Mouse (Mus musculus) hindbrain, embryonic 13.5 days (tissue): ENCODE data around the gene Pgap1. TPM values are rescaled to one million over a fixed set of nuclear protein-coding genes. Genes with fewer than 3 reads are reported as not detected.
A peak's percentile ranks its signal among the peaks of the same experiment; 100 is the strongest.

Experiments used
- ATAC-seq: fragments of 200-750 bp; cut with Nextera tagmentation; 2 replicates; pipeline ENCODE4 v1.8.0; 2017; ENCODE audit warnings: moderate TSS enrichment; ENCODE audit not compliant: low FRiP score
- H3K27ac ChIP-seq: fragments of 300-500 bp; sonication (generic); 2 replicates; pipeline ENCODE4 v1.5.1; 2015; ENCODE audit warnings: inconsistent platforms, mild to moderate bottlenecking, moderate library complexity
- H3K27me3 ChIP-seq: fragments of 300-500 bp; sonication (generic); 2 replicates; pipeline ENCODE4 v1.6.1; 2015; ENCODE audit warnings: mild to moderate bottlenecking, inconsistent platforms
- H3K36me3 ChIP-seq: fragments of 300-500 bp; sonication (generic); 2 replicates; pipeline ENCODE4 v1.6.1; 2015; ENCODE audit warnings: mild to moderate bottlenecking, inconsistent platforms
- H3K4me1 ChIP-seq: fragments of 300-500 bp; sonication (generic); replicated peaks from 2 replicates; pipeline ENCODE4 v1.6.1; 2015; ENCODE audit warnings: inconsistent platforms
- H3K4me2 ChIP-seq: fragments of 300-500 bp; sonication (generic); 2 replicates; pipeline ENCODE4 v1.6.1; 2015; ENCODE audit warnings: inconsistent platforms, mild to moderate bottlenecking, moderate library complexity
- H3K4me3 ChIP-seq: fragments of 300-500 bp; sonication (generic); 2 replicates; pipeline ENCODE4 v1.5.1; 2015; ENCODE audit warnings: mild to moderate bottlenecking, inconsistent platforms
- H3K9ac ChIP-seq: fragments of 300-500 bp; sonication (generic); 2 replicates; pipeline ENCODE4 v1.6.1; 2015; ENCODE audit warnings: mild to moderate bottlenecking, inconsistent platforms
- H3K9me3 ChIP-seq: fragments of 300-500 bp; sonication (generic); 2 replicates; pipeline ENCODE4 v1.6.1; 2016; ENCODE audit warnings: inconsistent platforms
- WGBS: fragments of 180-500 bp; shearing (Covaris S2); methylation state at CpG from one replicate; pipeline ENCODE4 v1.1.7; 2015; 5-methylcytosine and 5-hydroxymethylcytosine counted together
- polyA plus RNA-seq: library from polyadenylated mRNA; unstranded; fragments of >200 nt; fragmentation: Nextera tagmentation; extraction: Ambion mirVana; gene quantifications from 2 replicates; pipeline ENCODE4 v1.2.1, GENCODE M21; 2015

The Pgap1 gene
- polyA plus RNA-seq, 1 experiment from 2014 or later = 25.8 TPM

DNA sequence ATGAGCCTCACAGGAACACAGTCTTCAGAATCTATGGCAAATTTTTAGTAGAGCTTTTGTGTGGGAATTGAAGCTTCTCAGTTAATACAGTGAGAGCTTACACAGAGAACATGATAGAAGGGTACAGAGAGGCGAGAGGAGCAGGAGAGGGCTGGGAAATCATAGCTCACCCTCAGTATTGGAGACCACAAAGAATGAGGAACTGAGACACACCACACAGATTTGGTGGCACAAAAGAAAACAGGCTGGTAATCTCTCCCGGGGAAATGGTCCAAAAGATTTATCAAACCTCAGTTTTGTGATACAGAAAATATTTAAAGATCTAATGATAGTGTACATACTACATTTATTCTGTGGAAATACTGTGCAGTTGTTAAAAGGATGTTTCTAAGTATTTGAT lies 11.6 kb upstream of the Pgap1 start:
- Histone ChIP-seq H3K27me3 (no peaks in the 10 kb centered on the region), H3K4me1 (no peaks in the 10 kb centered on the region), H3K4me3 (no peak overlapping the region), H3K4me2 (no peak overlapping the region), H3K9me3 (no peaks in the 10 kb centered on the region), H3K27ac (no peak overlapping the region), H3K9ac (no peak overlapping the region), H3K36me3 (no peaks in the 10 kb centered on the region)
- ATAC-seq = no peak
- WGBS = 81% methylated on average over 2 of the region's 2 CpGs

DNA sequence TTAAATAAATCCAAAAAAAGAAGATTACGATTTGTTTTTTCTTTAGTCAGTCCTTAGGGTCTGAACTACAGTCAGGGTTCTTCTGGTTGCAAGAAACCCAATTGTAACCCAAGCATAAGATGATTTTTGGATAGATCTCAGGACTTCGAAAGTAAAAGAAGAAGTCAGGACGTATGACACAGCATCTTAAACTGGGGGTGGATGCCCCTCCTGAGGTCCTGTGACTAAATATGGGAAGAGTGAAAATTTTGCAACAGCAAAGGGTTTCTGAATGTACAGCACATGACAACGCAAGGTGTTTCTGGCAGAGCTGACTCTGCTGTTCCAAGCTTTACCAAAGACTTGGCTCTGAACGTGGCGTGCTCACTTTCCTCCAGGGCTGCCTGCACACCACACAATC lies 6.4 kb upstream of the Pgap1 start:
- H3K9ac ChIP-seq = no peak overlapping the region
- WGBS = 91% methylated on average over 6 of the region's 6 CpGs
- 0 out of 2 replicates have a peak, but pooled peaks cover 5% of the 10 kb centered on the region for H3K27me3 ChIP-seq
- no peak overlapping the region for H3K4me2 ChIP-seq
- no peak overlapping the region for H3K27ac ChIP-seq
- ATAC-seq = no peak
- no peaks in the 10 kb centered on the region for H3K36me3 ChIP-seq
- H3K4me3 ChIP-seq = no peak overlapping the region
- H3K9me3 ChIP-seq = no peaks in the 10 kb centered on the region
- H3K4me1 ChIP-seq = no peaks in the 10 kb centered on the region

DNA sequence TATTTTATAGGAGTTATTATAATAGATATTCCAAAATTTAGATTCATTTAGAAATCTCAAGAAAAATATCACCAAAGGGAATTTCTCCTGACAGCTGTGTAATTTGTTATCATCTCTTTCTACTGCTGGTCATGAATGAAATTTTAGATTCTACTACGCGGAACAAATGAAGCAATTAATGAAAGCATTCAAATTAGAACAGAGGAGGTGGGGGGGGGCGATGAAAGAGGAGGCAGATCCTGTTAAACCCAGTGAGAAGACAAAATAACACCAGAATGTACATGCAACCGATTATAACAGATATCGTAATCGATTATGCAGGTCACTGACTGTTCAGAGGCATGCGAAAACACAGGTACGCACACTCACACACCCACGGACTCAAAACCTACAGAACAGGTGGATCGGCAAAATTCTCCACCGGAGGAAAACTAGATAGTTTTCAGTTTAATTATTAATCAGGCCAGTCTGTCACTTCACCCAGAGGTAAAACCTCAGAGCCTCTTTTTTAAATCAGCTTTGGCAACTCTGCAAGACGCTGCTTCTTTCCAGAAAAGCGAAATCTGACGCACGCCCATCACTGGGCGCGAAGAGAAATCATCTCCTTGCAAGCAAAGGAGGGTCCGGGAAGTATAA lies 780 bp downstream of the Pgap1 start:
- peak overlapping the region; percentile 92 for H3K27ac ChIP-seq
- H3K4me3 ChIP-seq = peak overlapping the region; percentile 78
- H3K4me2 ChIP-seq = peak overlapping the region; percentile 65
- peak overlapping the region; percentile 88 for H3K9ac ChIP-seq
- H3K9me3 ChIP-seq = no peaks in the 10 kb centered on the region
- ATAC-seq = no peak
- 1% methylated on average over 18 of the region's 18 CpGs for WGBS
- peaks cover 15% of the 10 kb centered on the region for H3K4me1 ChIP-seq
- no peaks in the 10 kb centered on the region for H3K36me3 ChIP-seq
- H3K27me3 ChIP-seq = 0 out of 2 replicates have a peak, but pooled peaks cover 5% of the 10 kb centered on the region

DNA sequence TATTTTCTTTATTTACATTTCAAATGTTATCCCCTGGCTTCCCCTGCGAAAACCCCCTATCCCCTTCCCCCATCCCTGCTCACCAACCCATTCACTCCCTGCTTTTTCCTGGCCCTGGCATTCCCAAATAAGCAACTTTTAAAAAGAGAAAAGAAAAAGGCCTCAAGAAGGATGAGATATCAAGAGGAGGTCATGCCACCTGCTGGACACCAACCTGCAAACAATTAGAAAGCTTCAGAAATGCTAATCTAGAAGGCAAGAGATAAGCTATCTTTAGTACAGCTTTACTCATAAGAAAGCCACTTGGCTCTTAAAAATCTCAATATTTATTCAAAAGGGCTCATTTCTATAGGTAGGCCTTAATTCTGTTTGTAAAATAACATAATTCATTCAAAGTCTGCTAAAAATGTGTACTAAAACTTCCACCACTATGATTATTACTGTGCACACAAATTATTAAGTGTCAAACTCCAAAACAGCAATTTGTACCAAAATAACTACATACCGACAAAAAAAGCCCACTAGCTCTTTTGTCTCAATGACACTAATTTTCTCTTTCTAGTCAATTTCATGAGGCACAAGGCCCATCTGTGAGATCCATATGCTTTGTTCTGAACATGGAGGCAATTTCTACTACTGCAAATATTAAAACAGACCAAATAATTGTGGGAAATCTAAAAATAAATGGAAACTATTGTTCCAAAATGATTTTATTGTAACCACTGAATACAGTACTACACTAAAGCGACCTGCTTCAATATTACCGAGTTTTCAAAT lies 1.9 kb downstream of the Pgap1 start:
- Histone ChIP-seq H3K4me3 (peak overlapping the region; percentile 32), H3K4me2 (peak overlapping the region; percentile 65), H3K27ac (no peak overlapping the region), H3K9ac (no peak overlapping the region; the same call in 1 of the 2 replicates), H3K4me1 (peaks cover 15% of the 10 kb centered on the region), H3K9me3 (no peaks in the 10 kb centered on the region), H3K36me3 (peaks cover 3% of the 10 kb centered on the region), H3K27me3 (0 out of 2 replicates have a peak, but pooled peaks cover 5% of the 10 kb centered on the region)
- WGBS = 31% methylated on average over 4 of the region's 4 CpGs
- ATAC-seq = no peak

DNA sequence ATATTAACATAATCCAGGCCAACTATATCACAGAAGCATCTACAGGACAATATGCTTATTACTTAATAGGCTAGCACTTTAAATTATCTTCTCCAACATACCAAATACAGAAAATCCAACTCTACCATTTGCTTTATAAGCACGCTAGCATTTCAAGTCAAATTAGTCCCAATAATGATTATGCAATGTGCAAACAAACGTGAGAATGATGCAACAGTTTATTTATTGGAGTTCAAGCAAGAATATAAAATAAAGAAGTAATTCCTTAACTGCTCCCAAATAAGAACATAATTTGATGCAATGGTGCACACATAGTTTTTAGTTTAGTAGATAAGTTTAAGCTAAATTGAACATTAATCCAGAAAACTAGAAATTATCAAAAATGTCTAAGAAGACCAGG lies 4.9 kb downstream of the Pgap1 start:
- no peak for ATAC-seq
- no peak overlapping the region for H3K4me3 ChIP-seq
- no peaks in the 10 kb centered on the region for H3K27me3 ChIP-seq
- peaks cover 13% of the 10 kb centered on the region for H3K4me1 ChIP-seq
- no peak overlapping the region for H3K9ac ChIP-seq
- no peaks in the 10 kb centered on the region for H3K9me3 ChIP-seq
- 93% methylated on average over 2 of the region's 2 CpGs for WGBS
- peaks cover 23% of the 10 kb centered on the region for H3K36me3 ChIP-seq
- H3K27ac ChIP-seq = no peak overlapping the region
- H3K4me2 ChIP-seq = no peak overlapping the region

DNA sequence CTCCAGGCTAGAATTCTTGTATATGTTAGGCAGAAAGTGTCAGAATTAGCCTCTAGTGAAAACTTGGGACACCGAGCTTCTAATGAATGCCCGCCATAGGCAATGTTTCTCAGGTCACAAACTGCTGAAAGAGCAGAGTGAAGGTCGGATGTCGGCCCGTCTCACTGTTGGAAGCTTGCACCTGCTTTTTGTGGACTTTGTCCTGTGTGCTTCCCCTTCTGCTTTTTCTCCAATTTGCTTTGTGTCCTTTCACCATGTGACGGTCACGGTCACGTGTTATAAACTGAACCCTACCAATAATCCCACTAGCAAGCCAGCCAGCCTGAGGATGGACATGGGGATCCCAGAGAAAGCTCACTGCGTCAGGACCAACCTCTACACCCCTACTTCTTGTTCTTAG lies 12.3 kb downstream of the Pgap1 start:
- H3K36me3 ChIP-seq = peaks cover 61% of the 10 kb centered on the region
- 94% methylated on average over 9 of the region's 9 CpGs for WGBS
- no peak overlapping the region for H3K4me2 ChIP-seq
- H3K4me1 ChIP-seq = no peaks in the 10 kb centered on the region
- no peak overlapping the region for H3K4me3 ChIP-seq
- no peak for ATAC-seq
- no peak overlapping the region for H3K9ac ChIP-seq
- no peak overlapping the region for H3K27ac ChIP-seq
- H3K27me3 ChIP-seq = no peaks in the 10 kb centered on the region
- H3K9me3 ChIP-seq = no peaks in the 10 kb centered on the region

DNA sequence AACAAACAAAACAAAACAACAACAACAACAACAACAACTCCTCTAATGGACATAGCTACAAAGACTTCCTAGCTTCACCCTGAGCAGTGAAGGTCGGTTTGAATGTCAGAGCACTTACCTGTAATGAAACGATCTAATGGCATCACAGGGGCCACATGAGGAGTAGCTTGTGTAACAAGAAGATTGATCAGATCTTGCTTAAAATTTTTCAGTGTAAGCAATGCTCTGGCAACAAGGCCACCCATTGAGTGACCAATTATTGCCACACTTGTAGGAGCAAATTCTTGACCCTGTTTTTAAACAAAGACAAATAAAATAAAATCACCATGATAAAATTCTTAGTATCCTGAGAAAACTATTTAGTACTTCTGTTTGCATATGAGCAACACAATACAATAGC lies 14.6 kb downstream of the Pgap1 start:
- H3K4me2 ChIP-seq = no peak overlapping the region
- H3K27me3 ChIP-seq = no peaks in the 10 kb centered on the region
- no peak overlapping the region for H3K4me3 ChIP-seq
- H3K4me1 ChIP-seq = no peaks in the 10 kb centered on the region
- WGBS = 90% methylated on average over 2 of the region's 2 CpGs
- no peak for ATAC-seq
- no peak overlapping the region for H3K9ac ChIP-seq
- H3K27ac ChIP-seq = no peak overlapping the region
- no peaks in the 10 kb centered on the region for H3K9me3 ChIP-seq
- H3K36me3 ChIP-seq = peaks cover 63% of the 10 kb centered on the region

DNA sequence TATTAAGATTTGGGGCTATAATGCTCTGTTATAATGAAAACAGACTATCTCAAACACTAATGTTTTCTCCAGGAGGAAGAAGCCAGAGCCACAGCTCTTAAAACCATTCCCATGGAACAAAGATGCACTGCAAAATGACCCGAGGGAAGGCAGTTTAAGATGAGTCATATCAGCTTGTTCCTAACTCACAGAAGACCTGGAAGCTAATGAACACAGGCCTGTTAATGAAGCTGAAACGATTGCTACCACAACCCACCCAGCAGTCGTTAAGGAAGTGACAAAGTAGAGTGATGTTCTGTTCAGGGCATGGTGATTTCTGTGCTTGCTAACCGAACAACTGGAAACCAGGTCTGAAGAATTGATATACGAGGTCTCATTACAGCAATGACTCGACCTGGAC lies 26.3 kb downstream of the Pgap1 start:
- no peak overlapping the region for H3K27ac ChIP-seq
- ATAC-seq = no peak
- H3K9ac ChIP-seq = no peak overlapping the region
- no peaks in the 10 kb centered on the region for H3K4me1 ChIP-seq
- H3K9me3 ChIP-seq = no peaks in the 10 kb centered on the region
- WGBS = 76% methylated on average over 6 of the region's 6 CpGs
- H3K4me2 ChIP-seq = no peak overlapping the region
- peaks cover 44% of the 10 kb centered on the region for H3K36me3 ChIP-seq
- H3K27me3 ChIP-seq = no peaks in the 10 kb centered on the region
- no peak overlapping the region for H3K4me3 ChIP-seq

DNA sequence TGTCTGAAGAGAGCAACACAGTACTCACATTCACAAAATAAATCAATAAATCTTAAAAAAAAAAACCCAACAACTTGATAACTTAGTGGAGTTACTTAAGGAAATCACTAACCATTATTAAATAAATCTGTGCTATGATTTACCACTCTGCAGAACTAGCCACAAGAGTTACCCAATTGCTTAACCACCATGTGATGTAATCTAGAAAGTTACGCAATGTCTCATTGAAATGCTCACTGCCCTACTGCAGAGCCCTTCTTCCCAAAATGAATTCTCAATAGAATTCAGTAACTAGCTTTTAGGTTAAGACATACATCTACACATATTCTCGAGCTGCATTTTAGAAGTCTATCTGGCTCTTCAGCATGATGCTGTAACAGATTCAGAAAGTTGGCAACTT lies 33.8 kb downstream of the Pgap1 start:
- WGBS = 91% methylated on average over 2 of the region's 2 CpGs
- Histone ChIP-seq H3K9me3 (no peaks in the 10 kb centered on the region), H3K27me3 (no peaks in the 10 kb centered on the region), H3K4me1 (no peaks in the 10 kb centered on the region), H3K36me3 (peaks cover 56% of the 10 kb centered on the region), H3K9ac (no peak overlapping the region), H3K4me3 (no peak overlapping the region), H3K27ac (no peak overlapping the region), H3K4me2 (no peak overlapping the region)
- ATAC-seq = no peak

DNA sequence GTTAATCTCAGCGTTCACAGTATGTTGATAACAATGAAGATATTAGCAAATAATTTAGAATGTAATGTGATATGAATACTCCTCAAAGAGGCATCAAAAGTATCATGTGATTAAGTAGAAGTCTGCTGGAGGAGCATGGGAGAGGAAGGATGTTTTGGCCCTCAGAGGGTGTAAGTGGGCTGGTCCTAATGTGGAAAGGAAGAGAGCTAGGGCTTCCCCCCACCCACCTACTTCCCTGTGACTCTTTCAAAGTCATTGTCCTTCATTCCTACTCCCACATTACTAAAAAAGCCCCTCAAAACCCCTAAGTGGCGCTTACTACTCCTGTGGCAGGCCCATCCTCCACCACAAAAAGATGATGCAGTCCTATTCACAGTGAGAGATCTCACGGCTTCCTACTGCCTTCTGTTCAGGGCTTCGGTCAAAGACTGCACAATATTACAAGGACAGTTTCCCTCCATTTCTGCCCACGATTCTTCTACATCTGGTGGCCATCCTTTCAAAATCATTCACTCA lies 37.4 kb downstream of the Pgap1 start:
- no peaks in the 10 kb centered on the region for H3K9me3 ChIP-seq
- no peak overlapping the region for H3K4me3 ChIP-seq
- no peak overlapping the region for H3K27ac ChIP-seq
- peaks cover 43% of the 10 kb centered on the region for H3K36me3 ChIP-seq
- 93% methylated on average over 5 of the region's 5 CpGs for WGBS
- no peak overlapping the region for H3K9ac ChIP-seq
- no peak for ATAC-seq
- no peak overlapping the region for H3K4me2 ChIP-seq
- no peaks in the 10 kb centered on the region for H3K27me3 ChIP-seq
- no peaks in the 10 kb centered on the region for H3K4me1 ChIP-seq

DNA sequence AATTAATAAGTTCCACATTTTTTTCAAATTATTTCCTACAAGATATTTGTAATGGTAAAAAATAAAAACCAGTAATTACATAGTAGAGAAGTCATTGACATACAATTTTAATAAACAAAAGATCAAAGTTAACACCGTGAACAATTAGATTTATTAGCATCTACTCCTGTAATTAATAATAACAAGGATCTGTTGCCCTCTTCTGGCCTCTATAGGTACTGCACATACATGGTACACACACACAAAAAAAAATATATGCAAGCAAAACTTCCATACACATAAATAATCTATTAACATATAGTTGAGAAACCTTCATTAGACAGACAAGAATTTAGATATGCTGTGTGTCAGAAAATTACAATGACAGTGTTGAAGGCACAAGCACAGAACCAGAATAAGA lies 43.6 kb downstream of the Pgap1 start:
- WGBS = 93% methylated on average over 1 of the region's 1 CpGs

DNA sequence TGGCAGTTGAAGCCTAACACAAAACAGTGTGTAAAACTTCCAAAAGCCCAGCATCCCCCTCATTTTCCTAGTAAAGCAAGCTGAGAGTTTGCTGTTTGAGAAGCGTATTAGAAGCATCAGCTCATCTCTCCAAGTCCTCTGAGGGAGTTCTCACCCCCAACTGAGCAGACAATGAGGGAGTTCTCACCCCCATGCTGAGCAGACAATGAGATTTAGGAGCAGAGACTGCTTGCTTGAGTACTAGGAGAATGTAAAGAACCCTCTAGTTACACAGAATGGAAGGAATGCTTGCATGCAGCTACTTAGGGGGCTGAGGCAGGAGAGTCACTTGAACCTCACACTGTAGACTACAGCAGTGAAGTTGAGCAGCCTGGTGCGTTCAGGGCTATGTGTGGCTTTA lies 59.0 kb downstream of the Pgap1 start:
- H3K27ac ChIP-seq = no peak overlapping the region
- H3K9ac ChIP-seq = no peak overlapping the region
- no peak for ATAC-seq
- H3K4me3 ChIP-seq = no peak overlapping the region
- H3K9me3 ChIP-seq = no peaks in the 10 kb centered on the region
- H3K27me3 ChIP-seq = no peaks in the 10 kb centered on the region
- H3K36me3 ChIP-seq = peaks cover 54% of the 10 kb centered on the region
- H3K4me1 ChIP-seq = no peaks in the 10 kb centered on the region
- WGBS = 91% methylated on average over 2 of the region's 2 CpGs
- H3K4me2 ChIP-seq = no peak overlapping the region

More for the DNA sequence above, 43.6 kb downstream of the Pgap1 start:
- Histone ChIP-seq H3K27me3 (no peaks in the 10 kb centered on the region), H3K27ac (no peak overlapping the region), H3K36me3 (peaks cover 25% of the 10 kb centered on the region), H3K9ac (no peak overlapping the region), H3K4me1 (no peaks in the 10 kb centered on the region), H3K9me3 (no peaks in the 10 kb centered on the region), H3K4me2 (no peak overlapping the region), H3K4me3 (no peak overlapping the region)
- no peak for ATAC-seq

DNA sequence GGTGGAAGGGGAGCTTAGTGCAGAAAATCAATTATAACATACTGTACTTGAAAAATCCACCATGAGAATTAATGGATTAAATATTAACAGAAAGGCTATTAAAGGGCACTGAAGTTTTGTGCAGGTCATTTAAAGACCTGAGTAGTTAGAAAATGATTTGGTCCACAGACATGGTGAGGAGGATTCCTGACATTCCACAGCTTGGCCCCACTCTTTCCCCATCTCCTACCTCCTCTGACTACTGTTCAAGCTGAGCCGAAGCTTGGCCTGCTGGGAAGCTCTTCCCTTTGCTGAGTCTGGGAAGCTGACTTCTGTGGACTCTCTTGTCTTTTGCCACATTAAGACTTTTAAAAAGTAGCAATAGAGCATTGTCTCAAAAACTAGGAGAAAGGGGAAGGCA lies 61.2 kb downstream of the Pgap1 start:
- no peak for ATAC-seq
- whole genome bisulfite sequencing = 85% methylated on average over 1 of the region's 1 CpGs

More for the DNA sequence above, 61.2 kb downstream of the Pgap1 start:
- Histone ChIP-seq H3K9me3 (no peaks in the 10 kb centered on the region), H3K27me3 (no peaks in the 10 kb centered on the region), H3K4me1 (no peaks in the 10 kb centered on the region), H3K27ac (no peak overlapping the region), H3K9ac (no peak overlapping the region), H3K4me2 (no peak overlapping the region), H3K36me3 (peaks cover 57% of the 10 kb centered on the region), H3K4me3 (no peak overlapping the region)
